Mouse (Mus musculus) limb, embryonic 12.5 days (tissue): ENCODE measurements around the gene Npepps. TPM values are rescaled to one million over a fixed set of nuclear protein-coding genes. Genes with fewer than 3 reads are reported as not detected.
A peak's percentile ranks its signal among the peaks of the same experiment; 100 is the strongest.
"Not testable (repeated sequence)": the region's sequence is repeated elsewhere in the genome, so short reads cannot be mapped to it uniquely, and the experiment has no call there.

ENCODE experiments used
- ATAC-seq: fragments of 200-750 bp; cut with Nextera tagmentation; 2 replicates; pipeline ENCODE4 v1.8.0; 2017; ENCODE audit warnings: low read depth, moderate TSS enrichment; ENCODE audit not compliant: insufficient number of reproducible peaks, insufficient read depth, low FRiP score, low TSS enrichment
- H3K27ac ChIP-seq: fragments of 300-500 bp; sonication (generic); 2 replicates; pipeline ENCODE4 v1.5.1; 2016; ENCODE audit warnings: mild to moderate bottlenecking, moderate library complexity
- H3K27me3 ChIP-seq: fragments of 300-500 bp; sonication (generic); 2 replicates; pipeline ENCODE4 v1.6.1; 2016; ENCODE audit warnings: mild to moderate bottlenecking, moderate library complexity
- H3K36me3 ChIP-seq: fragments of 300-500 bp; sonication (generic); 2 replicates; pipeline ENCODE4 v1.6.1; 2016; ENCODE audit warnings: mild to moderate bottlenecking, moderate library complexity
- H3K4me1 ChIP-seq: fragments of 300-500 bp; sonication (generic); replicated peaks from 2 replicates; pipeline ENCODE4 v1.6.1; 2016
- H3K4me2 ChIP-seq: fragments of 300-500 bp; sonication (generic); 2 replicates; pipeline ENCODE4 v1.6.1; 2016; ENCODE audit warnings: mild to moderate bottlenecking, moderate library complexity
- H3K4me3 ChIP-seq: fragments of 300-500 bp; sonication (generic); replicated peaks from 2 replicates; pipeline ENCODE4 v1.5.1; 2016; ENCODE audit warnings: mild to moderate bottlenecking
- H3K9ac ChIP-seq: fragments of 300-500 bp; sonication (generic); replicated peaks from 2 replicates; pipeline ENCODE4 v1.6.1; 2016; ENCODE audit warnings: mild to moderate bottlenecking, moderate library complexity
- H3K9me3 ChIP-seq: fragments of 300-500 bp; sonication (generic); 2 replicates; pipeline ENCODE4 v1.6.1; 2016; ENCODE audit warnings: mild to moderate bottlenecking, moderate library complexity
- WGBS: fragments of 180-500 bp; shearing (Covaris S2); methylation state at CpG from one replicate; pipeline ENCODE4 v1.1.7; 2016; 5-methylcytosine and 5-hydroxymethylcytosine counted together
- polyA plus RNA-seq: library from polyadenylated mRNA; unstranded; fragments of >200 nt; fragmentation: Nextera tagmentation; extraction: Ambion mirVana; gene quantifications from 2 replicates; pipeline ENCODE4 v1.2.1, GENCODE M21; 2016

Npepps gene
- 81.1 and 85.8 TPM in 2 replicates for polyA plus RNA-seq

DNA sequence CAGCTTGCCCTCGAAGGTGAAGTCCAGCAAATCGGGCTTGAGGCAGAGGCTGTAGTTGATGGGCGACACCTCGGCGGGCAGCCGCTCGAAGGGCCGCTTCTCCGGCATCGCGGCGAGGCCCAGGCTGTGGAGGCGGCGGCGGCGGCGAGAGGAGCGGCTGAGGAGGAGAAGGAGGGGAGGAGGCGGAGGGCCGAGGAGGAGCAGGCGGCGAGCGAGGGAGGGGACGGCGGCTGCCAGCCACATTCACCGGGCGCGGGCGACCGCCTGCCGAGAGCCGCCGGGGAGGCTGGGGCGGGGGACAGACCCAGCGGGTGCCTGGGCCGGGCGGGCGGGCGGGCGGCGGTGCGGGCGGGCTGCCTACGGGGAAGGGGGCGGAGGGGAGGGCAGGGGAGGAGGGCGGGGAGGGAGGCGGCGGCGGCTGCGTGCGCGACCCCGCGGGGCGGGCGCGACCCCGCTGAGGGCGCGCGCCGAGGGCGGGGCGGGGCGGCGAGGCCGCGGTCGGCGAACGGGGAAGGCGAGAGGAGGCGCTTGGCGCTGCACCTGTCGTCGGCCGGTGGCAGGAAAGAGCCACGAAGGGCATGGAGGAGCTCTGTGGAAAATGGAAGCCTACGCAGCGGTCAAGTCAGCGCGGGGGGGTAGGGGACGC, at the start of gene Npepps:
Gene Npepps, minus strand, starts transcription at position 423 of the 646 bp plus-strand sequence.
- Histone ChIP-seq H3K9me3 (no peaks in the 10 kb centered on the region), H3K36me3 (no peaks in the 10 kb centered on the region), H3K4me1 (peaks cover 15% of the 10 kb centered on the region), H3K4me2 (peak within 1 kb of the TSS; percentile 65), H3K27me3 (no peaks in the 10 kb centered on the region), H3K27ac (peak within 1 kb of the TSS; percentile 96), H3K4me3 (peak within 1 kb of the TSS; percentile 99), H3K9ac (peak within 1 kb of the TSS; percentile 99)
- WGBS = 1% methylated on average over 40 of the region's 83 CpGs
- peak; percentile 75 for ATAC-seq

DNA sequence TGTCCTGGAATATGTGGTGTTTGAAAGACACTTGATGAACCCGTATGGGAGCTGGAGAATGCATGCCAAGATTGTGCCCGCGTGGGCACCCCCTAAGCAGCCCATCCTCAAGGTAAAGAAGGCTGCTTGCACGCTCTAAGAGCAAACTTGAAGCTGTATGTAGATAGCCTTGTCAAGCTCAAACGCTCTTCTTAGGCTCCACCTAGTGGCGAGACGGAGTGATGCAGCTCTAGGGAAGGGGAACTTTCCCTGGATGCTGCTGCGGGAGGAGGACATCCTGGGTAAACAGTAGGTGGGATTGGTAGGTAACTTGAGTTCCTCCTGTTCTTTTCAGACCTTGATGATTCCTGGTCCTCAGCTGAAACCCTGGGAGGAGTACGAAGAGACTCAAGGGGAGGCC, 47.7 kb upstream of the Npepps start:
- peaks cover 72% of the 10 kb centered on the region for H3K36me3 ChIP-seq
- H3K9ac ChIP-seq = no peak overlapping the region
- H3K9me3 ChIP-seq = no peaks in the 10 kb centered on the region
- peaks cover 6% of the 10 kb centered on the region; the same call in 1 of the 2 replicates for H3K4me1 ChIP-seq
- H3K4me2 ChIP-seq = no peak overlapping the region
- H3K4me3 ChIP-seq = no peak overlapping the region
- ATAC-seq = no peak
- H3K27ac ChIP-seq = no peak overlapping the region
- no peaks in the 10 kb centered on the region for H3K27me3 ChIP-seq
- 29% methylated on average over 9 of the region's 9 CpGs for WGBS

DNA sequence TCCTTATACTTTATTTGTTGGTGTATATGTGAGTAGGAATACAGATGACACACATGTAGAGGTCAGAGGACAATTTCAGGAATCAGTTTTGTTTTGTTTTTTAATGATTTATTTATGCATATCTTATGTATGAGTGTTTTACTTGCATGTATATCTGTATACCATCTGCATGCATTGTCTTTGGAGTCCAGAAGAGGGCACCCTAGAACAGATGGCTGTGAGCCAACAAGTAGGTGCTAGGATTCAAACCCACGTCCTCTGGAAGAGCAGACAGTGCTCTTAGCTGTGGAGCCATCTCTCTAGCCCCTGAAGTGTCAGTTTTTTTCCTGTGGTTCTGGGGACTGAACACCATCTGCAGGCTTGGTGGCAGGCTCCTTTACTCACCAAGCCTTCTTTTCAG, 44.8 kb upstream of the Npepps start:
- Histone ChIP-seq H3K27me3 (no peaks in the 10 kb centered on the region), H3K27ac (no peak overlapping the region), H3K4me2 (no peak overlapping the region), H3K9ac (no peak overlapping the region), H3K4me1 (no peaks in the 10 kb centered on the region), H3K4me3 (no peak overlapping the region), H3K36me3 (peaks cover 89% of the 10 kb centered on the region), H3K9me3 (no peaks in the 10 kb centered on the region)
- ATAC-seq = no peak
- WGBS = 71% methylated on average over 1 of the region's 1 CpGs

DNA sequence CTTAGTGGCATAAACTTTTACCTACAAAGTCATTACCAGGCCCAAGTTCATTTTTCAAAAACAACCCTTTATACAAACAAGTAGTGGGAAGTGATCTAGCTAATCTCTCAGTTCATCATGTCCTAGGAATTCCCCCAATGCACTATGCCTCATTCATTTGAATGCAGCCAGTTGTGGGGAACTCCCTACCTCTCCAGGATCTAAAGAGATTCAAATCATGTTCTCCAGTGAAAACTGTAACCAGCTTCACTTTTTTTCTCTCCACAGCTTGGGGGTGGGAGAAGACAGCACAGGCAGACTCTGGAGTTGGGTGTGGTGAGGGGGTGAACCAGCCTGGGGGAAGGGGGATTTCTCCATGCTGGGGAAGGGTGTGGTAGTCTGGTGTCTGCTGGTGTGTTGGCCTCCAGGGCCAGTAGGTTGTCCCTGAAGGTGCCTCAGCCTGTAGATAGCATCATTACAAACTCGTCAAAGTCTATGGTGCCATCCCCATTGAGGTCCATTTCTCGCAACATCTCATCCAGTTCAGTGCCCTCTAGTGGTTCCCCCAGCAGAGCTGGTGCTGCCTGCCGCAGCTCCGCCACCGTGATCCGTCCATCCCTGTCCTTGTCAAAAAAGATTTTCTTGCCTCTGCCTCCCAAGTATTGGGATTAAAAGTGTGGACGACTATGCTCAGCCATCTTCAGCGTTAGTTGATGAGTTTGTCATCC, 41.6 kb upstream of the Npepps start:
- 84% methylated on average over 8 of the region's 8 CpGs for WGBS
- not testable (repeated sequence) for H3K9me3 ChIP-seq, H3K9ac ChIP-seq, H3K4me2 ChIP-seq, H3K4me1 ChIP-seq, ATAC-seq, H3K4me3 ChIP-seq, H3K27me3 ChIP-seq, H3K27ac ChIP-seq
- peaks cover 72% of the 10 kb centered on the region for H3K36me3 ChIP-seq

DNA sequence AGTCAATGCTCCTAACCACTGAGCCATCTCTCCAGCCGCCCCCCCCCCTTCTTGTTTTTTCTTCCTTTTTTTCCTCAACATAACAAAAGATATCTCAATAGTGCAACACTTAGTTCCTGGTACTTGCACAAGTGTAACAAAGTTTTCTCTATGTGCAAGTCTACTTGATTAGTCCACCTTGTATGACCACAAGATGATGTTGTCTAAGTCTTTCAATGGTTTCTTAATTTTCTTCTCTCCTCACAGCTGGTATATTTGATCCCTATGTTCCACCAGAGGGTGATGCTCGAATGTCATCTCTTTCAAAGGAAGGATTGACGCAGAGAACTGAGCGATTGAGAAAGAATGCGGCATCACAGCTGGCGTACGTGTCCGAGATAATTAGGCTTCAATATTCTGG, 40.8 kb upstream of the Npepps start:
- Histone ChIP-seq H3K4me2 (no peak overlapping the region), H3K27me3 (no peaks in the 10 kb centered on the region), H3K4me3 (no peak overlapping the region), H3K27ac (no peak overlapping the region), H3K9me3 (no peaks in the 10 kb centered on the region), H3K36me3 (peaks cover 64% of the 10 kb centered on the region), H3K4me1 (peaks cover 8% of the 10 kb centered on the region; the same call in 1 of the 2 replicates), H3K9ac (no peak overlapping the region)
- ATAC-seq = no peak
- WGBS = 94% methylated on average over 8 of the region's 8 CpGs

DNA sequence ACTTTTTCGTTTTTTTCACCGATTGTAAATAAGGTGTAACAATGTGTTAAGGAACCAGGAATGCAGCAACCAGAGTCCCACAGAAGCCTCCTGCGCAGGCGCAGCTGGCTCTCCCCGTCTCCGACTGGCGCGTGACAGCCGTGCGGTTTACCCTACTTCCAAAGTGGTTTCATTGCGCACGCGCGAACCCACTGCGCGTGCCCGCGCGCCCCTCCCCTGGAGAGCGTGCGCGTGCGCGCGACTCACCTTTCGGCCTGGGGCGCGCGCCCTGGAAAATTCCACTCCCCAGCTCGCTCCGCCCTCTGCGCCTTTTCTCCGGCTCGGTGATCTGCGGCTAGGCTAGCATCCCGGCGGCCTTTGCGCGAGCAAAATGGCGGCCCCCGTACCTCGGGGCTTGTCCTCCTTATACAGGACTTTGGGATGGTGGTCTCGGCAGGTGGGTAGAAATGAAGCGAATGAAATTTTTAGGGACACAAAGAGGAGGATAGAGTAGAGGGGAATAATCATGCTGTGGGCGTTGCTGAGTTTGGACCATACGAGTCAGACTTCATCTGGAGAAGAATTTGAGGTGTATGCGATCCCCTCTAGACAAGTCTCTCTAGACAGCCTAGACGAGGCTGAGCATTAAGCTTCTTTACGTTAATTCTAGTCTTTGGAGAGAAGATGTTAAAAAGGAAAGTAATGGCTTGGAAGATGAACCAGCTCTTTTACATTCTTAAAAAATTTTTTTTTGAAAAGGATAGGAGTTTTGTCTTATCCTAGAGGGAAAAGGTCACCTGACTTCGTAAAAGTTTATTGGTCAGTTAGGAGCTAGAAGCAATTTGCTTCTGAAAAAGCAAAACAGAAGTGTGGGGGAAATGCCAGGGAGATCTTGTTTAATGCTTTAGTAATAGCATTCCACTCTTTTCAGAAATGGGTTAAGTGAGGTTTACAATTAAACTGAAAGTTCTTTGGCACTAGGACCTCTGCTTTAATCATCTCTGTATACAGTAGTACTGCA, 35.4 kb upstream of the Npepps start, which contains the start of gene Mrpl45:
Gene Mrpl45, plus strand, starts transcription at position 213 of the 1,000 bp plus-strand sequence.
- H3K27ac ChIP-seq = peak within 1 kb of the TSS; percentile 80
- peak within 1 kb of the TSS; percentile 64 for H3K4me2 ChIP-seq
- WGBS = under 1% methylated on average over 50 of the region's 50 CpGs
- H3K27me3 ChIP-seq = peaks cover 7% of the 10 kb centered on the region
- H3K4me3 ChIP-seq = peak within 1 kb of the TSS; percentile 55
- H3K9me3 ChIP-seq = no peaks in the 10 kb centered on the region
- peaks cover 16% of the 10 kb centered on the region for H3K4me1 ChIP-seq
- peaks cover 17% of the 10 kb centered on the region; the same call in 1 of the 2 replicates for H3K36me3 ChIP-seq
- peak; percentile 89 for ATAC-seq
- H3K9ac ChIP-seq = peak within 1 kb of the TSS; percentile 58

DNA sequence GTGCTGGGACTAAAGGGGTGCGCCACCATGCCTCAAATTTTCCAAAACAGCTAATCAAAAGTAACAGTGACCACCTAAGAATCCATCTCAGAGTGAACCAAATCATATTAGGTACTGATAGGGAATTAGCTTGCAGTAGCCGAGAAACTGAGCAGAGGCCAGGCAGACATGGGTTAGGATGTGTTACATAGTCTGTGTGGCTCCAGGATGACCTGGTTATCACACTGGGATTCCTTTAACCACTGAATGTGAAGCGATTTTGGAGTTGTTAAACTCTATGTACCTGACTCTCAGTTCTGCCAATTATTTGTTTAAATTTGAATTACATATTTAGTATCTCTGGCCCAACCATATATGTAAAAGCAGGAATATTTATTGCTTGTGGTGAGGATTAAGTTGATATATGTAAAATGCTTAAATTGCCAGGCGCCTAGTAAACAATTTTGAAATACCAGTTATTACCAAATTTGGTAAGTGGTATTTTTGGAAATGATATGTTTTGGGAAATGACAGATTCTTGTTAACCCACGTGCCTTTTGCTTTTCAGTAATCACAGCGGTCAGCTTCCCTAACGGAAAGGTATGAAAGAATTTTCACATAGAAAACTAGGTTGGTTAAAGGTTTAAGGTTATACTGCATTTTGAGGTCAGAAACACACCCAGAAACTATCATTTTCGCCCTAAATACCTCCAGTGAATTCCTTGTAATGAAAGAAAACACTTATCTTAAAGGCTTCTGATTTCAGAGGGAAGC, 34.5 kb upstream of the Npepps start:
- Histone ChIP-seq H3K4me2 (peak overlapping the region; percentile 64), H3K27ac (no peak overlapping the region), H3K36me3 (peaks cover 13% of the 10 kb centered on the region; the same call in 1 of the 2 replicates), H3K4me1 (peaks cover 22% of the 10 kb centered on the region), H3K27me3 (peaks cover 7% of the 10 kb centered on the region), H3K9me3 (no peaks in the 10 kb centered on the region), H3K4me3 (peak overlapping the region; percentile 55; the same call in 1 of the 2 replicates), H3K9ac (no peak overlapping the region)
- 51% methylated on average over 8 of the region's 8 CpGs for WGBS
- no peak for ATAC-seq

DNA sequence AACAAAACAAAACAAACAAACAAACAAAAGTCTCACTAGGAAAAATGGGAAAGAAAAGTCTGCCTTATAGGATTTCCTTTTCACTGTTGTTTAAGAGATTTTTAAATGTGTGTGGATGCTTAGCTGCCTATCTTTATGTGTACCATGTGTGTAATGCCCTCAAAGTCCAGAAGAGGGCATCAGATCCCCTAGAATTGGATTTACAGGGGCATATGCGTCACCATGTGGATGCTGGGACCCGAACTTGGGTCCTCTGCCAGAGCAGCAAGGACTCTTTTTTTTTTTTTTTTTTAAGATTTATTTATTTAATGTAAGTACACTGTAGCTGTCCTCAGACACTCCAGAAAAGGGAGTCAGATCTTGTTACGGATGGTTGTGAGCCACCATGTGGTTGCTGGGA, 33.7 kb upstream of the Npepps start:
- peaks cover 10% of the 10 kb centered on the region; the same call in 1 of the 2 replicates for H3K36me3 ChIP-seq
- ATAC-seq = no peak
- peaks cover 7% of the 10 kb centered on the region for H3K27me3 ChIP-seq
- no peak overlapping the region for H3K27ac ChIP-seq
- H3K4me2 ChIP-seq = no peak overlapping the region
- H3K9ac ChIP-seq = no peak overlapping the region
- peaks cover 27% of the 10 kb centered on the region for H3K4me1 ChIP-seq
- no peaks in the 10 kb centered on the region for H3K9me3 ChIP-seq
- 92% methylated on average over 3 of the region's 3 CpGs for WGBS
- H3K4me3 ChIP-seq = no peak overlapping the region

DNA sequence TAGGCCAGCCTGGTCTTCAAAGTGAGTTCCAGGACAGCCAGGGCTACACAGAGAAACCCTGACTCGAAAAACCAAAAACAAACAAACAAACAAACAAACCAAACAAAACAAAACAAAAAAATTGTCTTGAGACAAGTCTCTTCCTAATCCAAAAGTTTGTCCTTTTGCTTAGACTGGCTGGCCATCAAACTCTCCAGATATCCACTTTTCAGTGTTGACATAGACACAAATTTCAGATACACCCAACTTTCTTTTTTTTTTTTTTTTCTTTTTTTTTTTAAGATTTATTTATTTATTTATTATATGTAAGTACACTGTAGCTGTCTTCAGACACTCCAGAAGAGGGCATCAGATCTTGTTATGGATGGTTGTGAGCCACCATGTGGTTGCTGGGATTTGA, 32.4 kb upstream of the Npepps start:
- not testable (repeated sequence) for H3K27me3 ChIP-seq
- H3K4me1 ChIP-seq = peaks cover 27% of the 10 kb centered on the region

DNA sequence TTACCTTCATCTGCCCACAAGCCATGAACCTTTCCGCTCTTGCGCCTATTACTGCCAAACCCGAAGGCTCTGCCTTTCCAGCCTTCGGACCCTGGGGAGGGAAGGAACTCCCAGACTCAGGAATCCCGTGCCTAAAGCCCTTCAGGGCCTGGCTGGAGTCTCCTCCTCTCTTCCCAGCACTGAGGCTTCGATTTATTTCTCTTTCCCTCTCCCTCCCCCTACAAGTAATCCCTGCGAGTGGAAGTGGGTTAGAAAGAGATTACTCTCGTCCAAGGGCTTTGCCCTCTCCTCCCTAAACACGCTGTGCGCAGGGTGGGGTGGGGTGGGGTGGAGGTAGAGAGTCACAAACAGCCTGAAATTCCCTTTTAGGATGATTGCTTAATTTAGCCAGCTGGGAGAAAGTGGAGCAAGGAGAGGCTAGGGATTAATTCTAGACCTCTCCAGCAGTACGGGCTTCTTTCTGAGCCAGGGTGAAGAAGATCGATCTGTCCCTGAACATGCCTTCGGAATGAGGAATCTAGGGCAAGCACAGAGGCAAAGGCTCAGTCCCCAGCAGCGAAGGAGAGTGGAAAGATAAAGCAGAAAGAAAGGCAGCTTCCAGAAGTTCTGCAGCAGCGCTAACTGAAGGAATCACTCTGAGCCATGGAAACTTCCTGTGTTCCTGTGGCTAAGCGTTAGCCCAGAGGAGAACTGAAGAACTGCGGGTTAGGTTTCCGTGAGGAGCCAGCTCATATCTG, 30.6 kb upstream of the Npepps start:
- WGBS = 5% methylated on average over 18 of the region's 18 CpGs
- H3K27ac ChIP-seq = 0 out of 2 replicates have a peak overlapping the region, but pooled peaks have one; percentile 69
- ATAC-seq = no peak

More for the DNA sequence above, 32.4 kb upstream of the Npepps start:
- H3K27ac ChIP-seq, H3K9me3 ChIP-seq, ATAC-seq, H3K4me2 ChIP-seq, H3K9ac ChIP-seq, H3K36me3 ChIP-seq, H3K4me3 ChIP-seq: not testable (repeated sequence)
- 81% methylated on average over 1 of the region's 1 CpGs for WGBS

More for the DNA sequence above, 30.6 kb upstream of the Npepps start:
- Histone ChIP-seq H3K36me3 (no peaks in the 10 kb centered on the region), H3K4me2 (peak overlapping the region; percentile 76), H3K9me3 (no peaks in the 10 kb centered on the region), H3K4me3 (peak overlapping the region; percentile 42), H3K4me1 (peaks cover 19% of the 10 kb centered on the region), H3K9ac (peak overlapping the region; percentile 53), H3K27me3 (peaks cover 7% of the 10 kb centered on the region)
